Comparison of ENCODE assay signal across 22 mouse cellular contexts in genomic region chr13:46934116-46934515, GRCm38 (mm10).
"Had no signal": no experiment of that assay in that cellular context is flagged by ENCODE, and none has a peak within 500 bp of the region (broad histone marks: within the 10 kb centered on the region; RNA-seq: fewer than 3 reads in every experiment).

No protein-coding gene starts in this region.

- H3K4me1 ChIP-seq: stomach, embryonic 15.5 days had no signal

- ATAC-seq: liver, postnatal 0 days; midbrain, embryonic 13.5 days; midbrain, embryonic 16.5 days had no signal

- H3K4me2 ChIP-seq: limb, embryonic 12.5 days; limb, embryonic 15.5 days; liver, embryonic 11.5 days; lung, embryonic 15.5 days; midbrain, embryonic 13.5 days; neural tube, embryonic 13.5 days; stomach, embryonic 15.5 days had no signal

- DNase-seq: kidney, adult 9 months; kidney, postnatal 14 days; kidney, postnatal 4 days; left cerebral cortex, postnatal 4 days; liver, postnatal 0 days; lung, postnatal 14 days; retina, postnatal 1 day; right cerebral cortex, postnatal 25 days; spleen, adult 18-20 months; thymus, postnatal 25 days had no signal

- H3K9ac ChIP-seq: limb, embryonic 12.5 days; limb, embryonic 15.5 days; liver, embryonic 14.5 days; liver, postnatal 0 days; lung, embryonic 15.5 days; midbrain, embryonic 13.5 days; neural tube, embryonic 13.5 days; stomach, embryonic 15.5 days had no signal

- H3K36me3 ChIP-seq: limb, embryonic 12.5 days; limb, embryonic 15.5 days; lung, embryonic 15.5 days; midbrain, embryonic 10.5 days; midbrain, embryonic 13.5 days; neural tube, embryonic 13.5 days; stomach, embryonic 15.5 days had no signal

- H3K27me3 ChIP-seq: lung, embryonic 15.5 days; megakaryocyte, embryonic 14.5 days; stomach, embryonic 15.5 days had no signal

- H3K27ac ChIP-seq: limb, embryonic 12.5 days; limb, embryonic 15.5 days; liver, embryonic 14.5 days; lung, embryonic 15.5 days; midbrain, embryonic 10.5 days; midbrain, embryonic 13.5 days; neural tube, embryonic 13.5 days; stomach, embryonic 15.5 days had no signal

- H3K9me3 ChIP-seq: limb, embryonic 12.5 days; limb, embryonic 15.5 days; lung, embryonic 15.5 days; megakaryocyte, embryonic 14.5 days; midbrain, embryonic 10.5 days; midbrain, embryonic 13.5 days; neural tube, embryonic 13.5 days; stomach, embryonic 15.5 days had no signal

- H3K4me3 ChIP-seq: limb, embryonic 12.5 days; limb, embryonic 15.5 days; lung, embryonic 15.5 days; megakaryocyte, embryonic 14.5 days; midbrain, embryonic 10.5 days; midbrain, embryonic 13.5 days; myocyte; neural tube, embryonic 13.5 days; stomach, embryonic 15.5 days had no signal
